Mouse (Mus musculus): ENCODE measurements at regions not wholly inside any gene's neighbourhood (a gene's known extent, or its start where the extent isn't known, plus 50 kb on each side); places are given as distances from the start of the nearest gene placed in this dataset.

GRCm38 (mm10) chr6:84514623-84515022, 79.1 kb downstream of the Cyp26b1 start:
- CTCF ChIA-PET = no interaction called here

GRCm38 (mm10) chr6:84508598-84508997, 85.1 kb downstream of the Cyp26b1 start:
- CTCF ChIA-PET = no interaction called here

GRCm38 (mm10) chr6:84506675-84507074, 87.0 kb downstream of the Cyp26b1 start:
- CTCF ChIA-PET = no interaction called here

GRCm38 (mm10) chr6:84500255-84500886, 93.3 kb downstream of the Cyp26b1 start:
- CTCF ChIA-PET = no interaction called here

GRCm38 (mm10) chr6:84498076-84498475, 95.6 kb downstream of the Cyp26b1 start:
- CTCF ChIA-PET = no interaction called here

- CTCF ChIA-PET = no interaction called here
Observed at GRCm38 (mm10) chr6:84493676-84494075, 100.0 kb downstream of the Cyp26b1 start.

GRCm38 (mm10) chr6:84493169-84493568, 100.5 kb downstream of the Cyp26b1 start:
- CTCF ChIA-PET = no interaction called here

- CTCF ChIA-PET = no interaction called here
Observed at GRCm38 (mm10) chr6:84492594-84492993, 101.1 kb downstream of the Cyp26b1 start.

GRCm38 (mm10) chr6:84491106-84491505, 102.6 kb downstream of the Cyp26b1 start:
- CTCF ChIA-PET = no interaction called here

GRCm38 (mm10) chr6:84481205-84481604, 112.5 kb downstream of the Cyp26b1 start:
- CTCF ChIA-PET = no interaction called here

- CTCF ChIA-PET = no interaction called here
Observed at GRCm38 (mm10) chr6:84477072-84477471, 116.6 kb downstream of the Cyp26b1 start.

GRCm38 (mm10) chr6:84476466-84476865, 117.2 kb downstream of the Cyp26b1 start:
- CTCF ChIA-PET = no interaction called here

GRCm38 (mm10) chr6:84474835-84475234, 118.9 kb downstream of the Cyp26b1 start:
- CTCF ChIA-PET = no interaction called here

- CTCF ChIA-PET = no interaction called here
Observed at GRCm38 (mm10) chr6:84473171-84473570, 120.5 kb downstream of the Cyp26b1 start.

- CTCF ChIA-PET = no interaction called here
Observed at GRCm38 (mm10) chr6:84472287-84472686, 121.4 kb downstream of the Cyp26b1 start.

GRCm38 (mm10) chr6:84467319-84467718, 126.4 kb downstream of the Cyp26b1 start:
- CTCF ChIA-PET = no interaction called here

GRCm38 (mm10) chr6:84466223-84466622, 127.5 kb downstream of the Cyp26b1 start:
- CTCF ChIA-PET = no interaction called here

- CTCF ChIA-PET = no interaction called here
Observed at GRCm38 (mm10) chr6:84465596-84465995, 128.1 kb downstream of the Cyp26b1 start.

GRCm38 (mm10) chr6:84463592-84464367, 129.9 kb downstream of the Cyp26b1 start:
- CTCF ChIA-PET = no interaction called here

- CTCF ChIA-PET = no interaction called here
Observed at GRCm38 (mm10) chr6:84456803-84457202, 136.9 kb downstream of the Cyp26b1 start.

GRCm38 (mm10) chr6:84445093-84445492, 148.6 kb downstream of the Cyp26b1 start:
- CTCF ChIA-PET = no interaction called here

GRCm38 (mm10) chr6:84442667-84443066, 151.0 kb downstream of the Cyp26b1 start:
- CTCF ChIA-PET = no interaction called here

GRCm38 (mm10) chr6:84441721-84442480, 151.8 kb downstream of the Cyp26b1 start:
- CTCF ChIA-PET = no interaction called here

All from spleen, embryonic (tissue).